In genomic region chr13:45535731-45536453, GRCm38 (mm10) we compare ENCODE assay signal across 21 mouse cellular contexts. TPM values are rescaled to one million over a fixed set of nuclear protein-coding genes. Genes with fewer than 3 reads are reported as not detected.
DNase-seq lines count a peak whose midpoint lies in the region; ATAC-seq and TF ChIP-seq lines count a peak whose summit lies in the region.
"Had no signal": no experiment of that assay in that cellular context is flagged by ENCODE, and none has a peak within 500 bp of the region (broad histone marks: within the 10 kb centered on the region; RNA-seq: fewer than 3 reads in every experiment).

No protein-coding gene starts in this region.

- no peak for TF ChIP-seq CTCF in heart, adult 2 months (IDR thresholded peaks at IDR 0.05)

- no peaks in the 10 kb centered on the region for H3K27me3 ChIP-seq in heart, adult 2 months (ENCODE audit: control insufficient read depth, insufficient read depth, low read length)
- no peaks in the 10 kb centered on the region for H3K27me3 ChIP-seq in liver, embryonic 12.5 days (replicated peaks)
- H3K27me3 ChIP-seq in heart, embryonic 13.5 days (replicated peaks): no peaks in the 10 kb centered on the region
- no peaks in the 10 kb centered on the region for H3K27me3 ChIP-seq in heart, embryonic 15.5 days
- H3K27me3 ChIP-seq: CH12.LX; embryonic facial prominence, embryonic 12.5 days; forebrain, embryonic 15.5 days; hindbrain, embryonic 13.5 days; Patski had no signal

- no peak for TF ChIP-seq EP300 in heart, adult 2 months (IDR thresholded peaks at IDR 0.05; ENCODE audit: insufficient read depth, low read depth, low read length)

- no peak overlapping the region for H3K9ac ChIP-seq in heart, adult 2 months (ENCODE audit: low read depth, low read length)
- H3K9ac ChIP-seq in liver, embryonic 12.5 days: no peak overlapping the region
- H3K9ac ChIP-seq in heart, embryonic 13.5 days: peak overlapping the region; percentile 53
- H3K9ac ChIP-seq in heart, embryonic 15.5 days: no peak overlapping the region
- H3K9ac ChIP-seq: embryonic facial prominence, embryonic 12.5 days; forebrain, embryonic 15.5 days; hindbrain, embryonic 13.5 days had no signal

- ATAC-seq in liver, embryonic 12.5 days: no peak
- no peak for ATAC-seq in heart, embryonic 13.5 days (ENCODE audit: extremely low read depth, insufficient number of reproducible peaks, low FRiP score, low TSS enrichment)
- no peak for ATAC-seq in heart, embryonic 15.5 days (replicated peaks; ENCODE audit: insufficient number of reproducible peaks, insufficient read depth, low FRiP score, low read depth)
- ATAC-seq: activated CD4-positive, CD25-positive, alpha-beta regulatory T cell, adult 4 months; forebrain, embryonic 15.5 days; hindbrain, postnatal 0 days; Patski had no signal

- H3K36me3 ChIP-seq in heart, adult 2 months (ENCODE audit: control insufficient read depth, insufficient read depth, low read length): peaks cover 9% of the 10 kb centered on the region; the same call in 1 of the 2 replicates
- peaks cover 98% of the 10 kb centered on the region for H3K36me3 ChIP-seq in liver, embryonic 12.5 days
- H3K36me3 ChIP-seq in heart, embryonic 13.5 days: peaks cover 47% of the 10 kb centered on the region
- H3K36me3 ChIP-seq in heart, embryonic 15.5 days: peaks cover 12% of the 10 kb centered on the region
- H3K36me3 ChIP-seq: embryonic facial prominence, embryonic 12.5 days; forebrain, embryonic 15.5 days had no signal

- no peak for TF ChIP-seq POLR2A in heart, adult 2 months (IDR thresholded peaks at IDR 0.05; ENCODE audit: insufficient read depth, low read depth, low read length)

- 65% methylated on average over 9 of the region's 9 CpGs for WGBS in heart, adult 2 months
- WGBS in liver, embryonic 12.5 days (ENCODE audit: insufficient replicate concordance): 89% methylated on average over 9 of the region's 9 CpGs
- 63% methylated on average over 9 of the region's 9 CpGs for WGBS in heart, embryonic 13.5 days
- 55% methylated on average over 9 of the region's 9 CpGs for WGBS in heart, embryonic 15.5 days

- no peak overlapping the region for H3K4me3 ChIP-seq in heart, adult 2 months
- H3K4me3 ChIP-seq in liver, embryonic 12.5 days: no peak overlapping the region
- no peak overlapping the region for H3K4me3 ChIP-seq in heart, embryonic 13.5 days
- H3K4me3 ChIP-seq in heart, embryonic 15.5 days: no peak overlapping the region
- H3K4me3 ChIP-seq: embryonic facial prominence, embryonic 12.5 days; forebrain, embryonic 15.5 days; hindbrain, embryonic 13.5 days had no signal

- intact Hi-C loops in heart, adult 2 months (cut with DNase I): no loop called here
- intact Hi-C loops in heart, postnatal 25 days (cut with DNase I): loop anchor here (5.0 kb wide), 2 partner anchors 44 to 441 kb away; no protein-coding TSS in a partner anchor

- peaks cover 16% of the 10 kb centered on the region for H3K4me1 ChIP-seq in heart, adult 2 months (ENCODE audit: control insufficient read depth, insufficient read depth, low read length)
- H3K4me1 ChIP-seq in liver, embryonic 12.5 days: peaks cover 85% of the 10 kb centered on the region
- peaks cover 88% of the 10 kb centered on the region for H3K4me1 ChIP-seq in heart, embryonic 13.5 days
- H3K4me1 ChIP-seq in heart, embryonic 15.5 days (replicated peaks): peaks cover 73% of the 10 kb centered on the region

- H3K9me3 ChIP-seq in liver, embryonic 12.5 days (replicated peaks): no peaks in the 10 kb centered on the region
- H3K9me3 ChIP-seq in heart, embryonic 13.5 days: no peaks in the 10 kb centered on the region
- H3K9me3 ChIP-seq in heart, embryonic 15.5 days (replicated peaks): no peaks in the 10 kb centered on the region
- H3K9me3 ChIP-seq: embryonic facial prominence, embryonic 12.5 days; forebrain, embryonic 15.5 days; hindbrain, embryonic 13.5 days had no signal

- H3K27ac ChIP-seq in heart, adult 2 months: peak overlapping the region; percentile 77
- peak overlapping the region; percentile 46 for H3K27ac ChIP-seq in liver, embryonic 12.5 days
- peak overlapping the region; percentile 91 for H3K27ac ChIP-seq in heart, embryonic 13.5 days (replicated peaks)
- peak overlapping the region; percentile 87 for H3K27ac ChIP-seq in heart, embryonic 15.5 days
- H3K27ac ChIP-seq: embryonic facial prominence, embryonic 12.5 days; forebrain, embryonic 15.5 days; hindbrain, embryonic 13.5 days; hindbrain, postnatal 0 days had no signal

- H3K79me2 ChIP-seq in heart, adult 2 months (replicated peaks; ENCODE audit: control insufficient read depth, insufficient read depth, low read length): no peaks in the 10 kb centered on the region

- DNase-seq in heart, adult 2 months: no peak
- DNase-seq in heart, postnatal 25 days (ENCODE audit: low spot score): no peak
- no peak for DNase-seq in liver
- no peak for DNase-seq in layer of hippocampus, postnatal 14 days (ENCODE audit: low spot score in 2 of 2)
- no peak for DNase-seq in ovary, postnatal 14 days (ENCODE audit: low spot score)
- DNase-seq: adrenal gland, postnatal 14 days; cerebellum, adult 11-12 months; cerebellum, adult 9-10 months; cerebellum, postnatal 25 days; gastrocnemius, postnatal 10 days; kidney, adult 18-20 months had no signal

- H3K4me2 ChIP-seq in liver, embryonic 12.5 days: no peak overlapping the region
- H3K4me2 ChIP-seq in heart, embryonic 13.5 days: no peak overlapping the region
- H3K4me2 ChIP-seq in heart, embryonic 15.5 days: no peak overlapping the region
- H3K4me2 ChIP-seq: embryonic facial prominence, embryonic 12.5 days; forebrain, embryonic 15.5 days; hindbrain, embryonic 13.5 days had no signal

RNA-seq across cellular contexts. Expression of gene Gmpr, which starts 28.6 kb away (rescaled TPM):
- total RNA-seq in heart, adult 2 months (2021): 100 to 1,000 TPM; 139 to 158 TPM
- 171 and 198 TPM in 2 replicates for polyA plus RNA-seq in heart, adult 2 months (2012; rRNA removed)
- 100 to 1,000 TPM; 167 to 189 TPM for total RNA-seq in heart, postnatal 25 days (2021)
- 364 and 366 TPM in 2 replicates for polyA plus RNA-seq in liver, embryonic 12.5 days (2016; fragmentation: Nextera tagmentation; extraction: Ambion mirVana)
- polyA plus RNA-seq in heart, embryonic 13.5 days (2015; fragmentation: Nextera tagmentation; extraction: Ambion mirVana): 179 and 199 TPM in 2 replicates
- 180 and 185 TPM in 2 replicates for polyA plus RNA-seq in heart, embryonic 15.5 days (2015; fragmentation: Nextera tagmentation; extraction: Ambion mirVana)
- 10 to 100 TPM; 60.1 to 60.7 TPM for total RNA-seq in layer of hippocampus, postnatal 14 days (2021)
- polyA plus RNA-seq: activated CD4-positive, CD25-positive, alpha-beta regulatory T cell, adult 4 months had no signal
